Mouse (Mus musculus) retina, postnatal 7 days (tissue): ENCODE measurements around the gene Trim8.

Experiments used
- DNase-seq: peaks from one replicate; pipeline ENCODE4 v3.0.0-alpha.2; 2012; ENCODE audit warnings: low read depth, low spot score

Trim8 gene

GRCm38 (mm10) chr19:46479306-46480075 is 22.0 kb upstream of the Trim8 start:
- no peak for DNase-seq

GRCm38 (mm10) chr19:46480624-46481345 is 20.7 kb upstream of the Trim8 start:
- DNase-seq, result no peak

- no peak for DNase-seq
Observed at GRCm38 (mm10) chr19:46481352-46481751, 20.1 kb upstream of the Trim8 start.

- no peak for DNase-seq
Observed at GRCm38 (mm10) chr19:46481756-46482155, 19.7 kb upstream of the Trim8 start.

- DNase-seq, result no peak
Observed at GRCm38 (mm10) chr19:46482896-46483516, 18.5 kb upstream of the Trim8 start.

- DNase-seq, result no peak
Observed at GRCm38 (mm10) chr19:46483701-46484328, 17.7 kb upstream of the Trim8 start.

GRCm38 (mm10) chr19:46484518-46484917 is 17.0 kb upstream of the Trim8 start:
- DNase-seq, result no peak

GRCm38 (mm10) chr19:46485847-46486246 is 15.7 kb upstream of the Trim8 start:
- no peak for DNase-seq

GRCm38 (mm10) chr19:46486709-46487108 is 14.8 kb upstream of the Trim8 start:
- DNase-seq, result no peak

GRCm38 (mm10) chr19:46489448-46489847 is 12.1 kb upstream of the Trim8 start:
- no peak for DNase-seq

- DNase-seq, result no peak
Observed at GRCm38 (mm10) chr19:46490634-46491033, 10.9 kb upstream of the Trim8 start.

- no peak for DNase-seq
Observed at GRCm38 (mm10) chr19:46495136-46495535, 6.4 kb upstream of the Trim8 start.

GRCm38 (mm10) chr19:46497230-46497629 is 4.3 kb upstream of the Trim8 start:
- no peak for DNase-seq

- DNase-seq, result no peak
Observed at GRCm38 (mm10) chr19:46499539-46499835, 2.0 kb upstream of the Trim8 start.

- peak; percentile 98 for DNase-seq
Observed at GRCm38 (mm10) chr19:46499836-46500580, 1.5 kb upstream of the Trim8 start.

- DNase-seq, result no peak
Observed at GRCm38 (mm10) chr19:46500581-46501341, 741 bp upstream of the Trim8 start.

- DNase-seq, result no peak
Observed at GRCm38 (mm10) chr19:46502069-46502455, 560 bp downstream of the Trim8 start.

GRCm38 (mm10) chr19:46502471-46503166 is 1.1 kb downstream of the Trim8 start:
- DNase-seq, result no peak

- no peak for DNase-seq
Observed at GRCm38 (mm10) chr19:46503351-46504084, 2.0 kb downstream of the Trim8 start.
